Mouse (Mus musculus) thymus, adult 2 months (tissue): ENCODE results near the gene Pde8a. TPM values are rescaled to one million over a fixed set of nuclear protein-coding genes. Genes with fewer than 3 reads are reported as not detected.

Source experiments
- DNase-seq: peaks from one replicate; pipeline ENCODE4 v3.0.0; 2021
- H3K27ac ChIP-seq: fragments of 200-500 bp; 2 replicates; pipeline ENCODE4 v1.5.1; 2012; ENCODE audit warnings: low read length, control low read depth; ENCODE audit not compliant: control insufficient read depth, insufficient read depth
- H3K27me3 ChIP-seq: fragments of 200-500 bp; 2 replicates; pipeline ENCODE4 v1.6.1; 2012; ENCODE audit warnings: mild to moderate bottlenecking, low read length, moderate library complexity, mixed read lengths; ENCODE audit not compliant: control insufficient read depth, insufficient read depth
- H3K36me3 ChIP-seq: fragments of 200-500 bp; 2 replicates; pipeline ENCODE4 v1.6.1; 2012; ENCODE audit warnings: mild to moderate bottlenecking, low read length, moderate library complexity; ENCODE audit not compliant: control insufficient read depth, insufficient read depth
- H3K4me1 ChIP-seq: fragments of 200-500 bp; replicated peaks from 2 replicates; pipeline ENCODE4 v1.6.1; 2012; ENCODE audit warnings: low read length; ENCODE audit not compliant: control insufficient read depth, insufficient read depth
- H3K4me3 ChIP-seq: fragments of 200-500 bp; 2 replicates; pipeline ENCODE4 v1.5.1; 2012; ENCODE audit warnings: mild to moderate bottlenecking, low read length, control low read depth, moderate library complexity; ENCODE audit not compliant: control insufficient read depth, insufficient read depth
- CTCF ChIP-seq: fragments of 200-500 bp; IDR thresholded peaks from 2 replicates; pipeline ENCODE4 v1.5.1; 2012; ENCODE audit warnings: mild to moderate bottlenecking, control low read depth, low read length, moderate library complexity, borderline replicate concordance; ENCODE audit not compliant: control insufficient read depth, poor library complexity, insufficient read depth; ENCODE audit errors: extremely low read depth
- POLR2A ChIP-seq: fragments of 200-500 bp; IDR thresholded peaks from 2 replicates; pipeline ENCODE4 v1.6.1; 2012; ENCODE audit warnings: mild to moderate bottlenecking, low read length, control low read depth, moderate library complexity; ENCODE audit not compliant: control insufficient read depth, poor library complexity, insufficient read depth; ENCODE audit errors: extremely low read depth
- WGBS: fragments of 180-500 bp; shearing (Covaris S2); methylation state at CpG from one replicate; pipeline ENCODE4 v1.1.7; 2018; 5-methylcytosine and 5-hydroxymethylcytosine counted together
- polyA plus RNA-seq: library from polyadenylated mRNA; depleted of rRNA; stranded (reverse); fragments of >200 nt; gene quantifications from 2 replicates; pipeline ENCODE4 v1.2.3, GENCODE M21; 2012

Pde8a gene
- polyA plus RNA-seq, 1 experiment, result 3.5 TPM

DNA sequence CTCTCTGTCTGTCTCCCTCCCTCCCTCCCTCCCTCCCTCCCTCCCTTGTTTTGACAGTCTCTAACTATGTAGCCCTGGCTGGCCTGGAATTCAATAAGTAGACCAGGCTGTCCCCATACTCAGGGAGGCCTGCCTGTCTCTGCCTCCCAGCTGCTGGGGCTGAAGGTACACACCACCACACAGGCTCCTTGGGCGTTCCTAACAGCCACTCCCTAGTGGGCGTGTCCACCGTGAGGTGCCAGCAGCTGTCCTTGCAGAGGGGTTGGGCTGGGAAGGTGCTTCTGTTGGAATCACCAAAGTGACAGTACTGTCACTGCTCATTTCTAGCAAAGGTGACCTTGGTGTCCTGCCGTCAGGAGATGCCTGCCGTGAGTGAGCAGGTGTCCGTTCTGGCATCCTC, 113.5 kb downstream of the Pde8a start:
- DNase-seq, result no peak
- TF ChIP-seq POLR2A, result no peak
- no peak for TF ChIP-seq CTCF
- H3K27me3 ChIP-seq, result no peaks in the 10 kb centered on the region
- 94% methylated on average over 6 of the region's 6 CpGs for WGBS
- no peak overlapping the region for H3K27ac ChIP-seq
- H3K36me3 ChIP-seq, result no peaks in the 10 kb centered on the region
- no peaks in the 10 kb centered on the region for H3K4me1 ChIP-seq
- no peak overlapping the region for H3K4me3 ChIP-seq

DNA sequence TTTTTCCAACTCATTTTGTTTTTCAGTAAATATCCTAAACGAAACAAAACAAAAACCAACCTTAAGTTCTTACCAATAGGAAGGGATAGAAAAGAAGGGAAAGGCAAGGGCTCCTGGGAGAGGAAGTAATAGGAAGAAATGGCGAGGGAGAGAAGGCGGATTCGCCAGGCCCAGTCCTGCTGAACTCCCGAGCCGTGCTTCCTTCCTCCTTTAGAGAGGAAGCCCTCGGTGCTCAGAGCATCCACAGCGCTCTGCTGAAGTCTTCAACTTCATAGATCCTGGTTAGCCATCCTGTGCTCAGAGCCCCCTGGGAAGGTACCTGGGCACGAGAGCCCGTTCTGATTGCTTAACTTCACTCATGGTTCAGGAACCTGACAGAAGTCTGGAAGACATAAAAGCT, 114.3 kb downstream of the Pde8a start:
- Histone ChIP-seq H3K27me3 (no peaks in the 10 kb centered on the region), H3K4me1 (no peaks in the 10 kb centered on the region), H3K27ac (no peak overlapping the region), H3K36me3 (no peaks in the 10 kb centered on the region), H3K4me3 (no peak overlapping the region)
- no peak for TF ChIP-seq CTCF
- TF ChIP-seq POLR2A, result no peak
- WGBS, result 65% methylated on average over 10 of the region's 10 CpGs
- no peak for DNase-seq

DNA sequence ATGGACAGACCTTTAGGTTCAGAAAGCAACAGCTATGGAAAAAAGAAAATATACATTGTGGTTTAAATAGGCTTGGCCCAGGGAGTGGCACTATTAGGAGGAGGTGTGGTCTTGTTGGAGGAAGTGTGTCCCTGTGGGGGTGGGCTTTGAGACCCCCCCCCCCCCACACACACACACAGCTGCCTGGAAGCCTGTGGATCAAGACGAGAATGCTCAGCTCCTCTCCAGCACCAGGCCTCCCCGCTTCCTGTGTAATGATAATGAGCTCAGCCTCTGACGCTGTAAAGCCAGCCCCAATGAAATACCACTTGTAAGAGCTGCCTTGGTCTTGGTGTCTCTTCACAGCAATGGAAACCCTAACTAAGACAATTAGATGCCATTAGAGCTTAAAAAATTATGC, 117.4 kb downstream of the Pde8a start:
- H3K4me1 ChIP-seq, result no peaks in the 10 kb centered on the region
- TF ChIP-seq CTCF, result no peak
- TF ChIP-seq POLR2A, result no peak
- no peaks in the 10 kb centered on the region for H3K36me3 ChIP-seq
- H3K27me3 ChIP-seq, result no peaks in the 10 kb centered on the region
- H3K27ac ChIP-seq, result no peak overlapping the region
- WGBS, result 42% methylated on average over 3 of the region's 3 CpGs
- no peak overlapping the region for H3K4me3 ChIP-seq
- no peak for DNase-seq

DNA sequence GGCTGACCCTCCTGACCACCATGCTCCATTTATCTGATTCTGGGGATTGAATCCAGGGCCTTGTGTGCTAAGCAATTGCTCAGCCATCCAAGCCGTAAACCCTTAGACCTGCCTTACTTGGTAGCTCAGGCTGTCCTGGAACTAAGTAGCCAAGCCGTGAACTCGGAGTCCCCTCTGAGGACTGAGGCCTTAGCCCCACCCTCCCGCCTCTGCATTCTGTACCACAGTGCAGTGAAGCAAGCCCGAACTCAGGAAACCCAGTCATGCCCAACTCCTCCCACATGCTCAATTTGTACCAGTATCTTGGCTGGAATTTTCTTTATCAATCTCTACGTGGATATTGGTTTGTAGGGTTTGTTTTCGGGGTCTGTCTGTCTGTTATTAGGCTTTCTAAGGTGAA, 118.5 kb downstream of the Pde8a start:
- no peaks in the 10 kb centered on the region for H3K4me1 ChIP-seq
- TF ChIP-seq CTCF, result no peak
- TF ChIP-seq POLR2A, result no peak
- 94% methylated on average over 7 of the region's 7 CpGs for WGBS
- no peaks in the 10 kb centered on the region for H3K27me3 ChIP-seq
- H3K4me3 ChIP-seq, result no peak overlapping the region
- DNase-seq, result no peak
- no peak overlapping the region for H3K27ac ChIP-seq
- no peaks in the 10 kb centered on the region for H3K36me3 ChIP-seq

DNA sequence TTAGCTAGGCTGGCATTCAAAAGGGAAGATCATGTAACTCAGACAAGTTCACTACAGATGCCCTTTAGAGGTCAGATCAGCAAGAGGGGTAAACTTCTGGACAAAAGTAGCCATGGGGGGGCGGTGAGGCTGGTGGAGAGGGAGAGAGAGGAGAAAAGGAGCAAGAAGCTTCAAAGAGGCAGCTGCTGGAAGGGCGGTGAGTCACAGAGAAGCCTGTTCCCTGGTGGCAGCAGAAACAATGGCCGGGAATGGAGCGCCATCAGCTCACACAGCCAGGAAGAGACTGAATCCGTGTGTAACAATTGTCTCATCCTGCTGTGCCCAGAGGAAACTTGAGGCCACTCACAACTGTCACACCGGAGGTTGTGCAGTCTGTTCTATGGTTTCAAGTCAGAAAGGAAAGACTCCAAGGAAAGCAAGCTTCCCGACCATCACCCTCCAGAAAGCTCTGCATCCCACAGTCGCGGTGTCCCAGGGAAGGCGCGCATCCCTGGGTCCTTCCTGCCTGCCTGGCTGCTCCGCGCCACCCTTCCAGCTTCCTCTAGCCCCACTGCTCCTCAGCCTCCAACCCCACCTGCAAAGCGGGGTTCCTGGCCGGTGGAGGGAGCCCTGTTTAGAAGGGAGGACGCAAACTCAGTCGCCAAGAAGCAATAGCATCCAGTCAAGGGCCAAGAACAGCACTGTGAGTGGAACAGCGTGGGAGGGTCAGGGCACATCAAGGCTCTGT, 122.5 kb downstream of the Pde8a start:
- Histone ChIP-seq H3K36me3 (peaks cover 5% of the 10 kb centered on the region; the same call in 1 of the 2 replicates), H3K27me3 (no peaks in the 10 kb centered on the region), H3K27ac (no peak overlapping the region), H3K4me3 (no peak overlapping the region), H3K4me1 (no peaks in the 10 kb centered on the region)
- DNase-seq, result no peak
- WGBS, result 94% methylated on average over 18 of the region's 18 CpGs
- TF ChIP-seq POLR2A (no peak), CTCF (no peak)

DNA sequence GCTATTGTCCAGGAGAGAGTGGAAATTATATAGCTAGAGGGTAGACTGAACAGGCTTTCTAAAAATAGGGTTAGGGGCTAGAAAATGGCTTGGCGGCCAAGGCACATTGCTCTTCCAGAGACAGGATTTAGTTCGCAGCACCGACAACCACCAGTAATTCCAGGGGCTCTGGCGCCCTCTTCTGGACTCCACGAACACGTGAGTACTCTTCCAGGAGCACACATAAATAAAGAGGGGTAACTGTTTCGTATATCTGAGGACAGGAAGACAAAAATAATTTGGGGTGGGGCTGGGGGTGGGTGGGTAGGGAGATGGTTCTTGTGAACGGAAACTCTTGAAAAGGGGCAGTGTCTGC, 123.0 kb downstream of the Pde8a start:
- Histone ChIP-seq H3K27me3 (no peaks in the 10 kb centered on the region), H3K27ac (no peak overlapping the region), H3K4me1 (no peaks in the 10 kb centered on the region), H3K36me3 (peaks cover 5% of the 10 kb centered on the region; the same call in 1 of the 2 replicates), H3K4me3 (no peak overlapping the region)
- 74% methylated on average over 8 of the region's 8 CpGs for WGBS
- TF ChIP-seq CTCF, result 0 out of 2 replicates have a peak, but pooled peaks have one; percentile 28
- no peak for TF ChIP-seq POLR2A
- peak; percentile 41 for DNase-seq
